Mouse (Mus musculus) midbrain, embryonic 13.5 days (tissue): ENCODE results near the gene Vwa3a. TPM values are rescaled to one million over a fixed set of nuclear protein-coding genes. Genes with fewer than 3 reads are reported as not detected.

ENCODE experiments used
- ATAC-seq: fragments of 200-750 bp; cut with Nextera tagmentation; 2 replicates; pipeline ENCODE4 v1.8.0; 2017; ENCODE audit warnings: mild to moderate bottlenecking, moderate TSS enrichment, moderate library complexity
- H3K27ac ChIP-seq: fragments of 300-500 bp; sonication (generic); 2 replicates; pipeline ENCODE4 v1.5.1; 2015; ENCODE audit warnings: inconsistent platforms, mild to moderate bottlenecking, moderate library complexity
- H3K27me3 ChIP-seq: fragments of 300-500 bp; sonication (generic); 2 replicates; pipeline ENCODE4 v1.6.1; 2015; ENCODE audit warnings: mild to moderate bottlenecking, inconsistent platforms
- H3K36me3 ChIP-seq: fragments of 300-500 bp; sonication (generic); 2 replicates; pipeline ENCODE4 v1.6.1; 2015; ENCODE audit warnings: mild to moderate bottlenecking, inconsistent platforms
- H3K4me1 ChIP-seq: fragments of 300-500 bp; sonication (generic); replicated peaks from 2 replicates; pipeline ENCODE4 v1.6.1; 2015; ENCODE audit warnings: inconsistent platforms
- H3K4me2 ChIP-seq: fragments of 300-500 bp; sonication (generic); replicated peaks from 2 replicates; pipeline ENCODE4 v1.6.1; 2015; ENCODE audit warnings: moderate library complexity, mild to moderate bottlenecking, inconsistent platforms
- H3K4me3 ChIP-seq: fragments of 300-500 bp; sonication (generic); replicated peaks from 2 replicates; pipeline ENCODE4 v1.5.1; 2015; ENCODE audit warnings: mild to moderate bottlenecking, inconsistent platforms
- H3K9ac ChIP-seq: fragments of 300-500 bp; sonication (generic); replicated peaks from 2 replicates; pipeline ENCODE4 v1.6.1; 2015; ENCODE audit warnings: mild to moderate bottlenecking, inconsistent platforms
- H3K9me3 ChIP-seq: fragments of 300-500 bp; sonication (generic); 2 replicates; pipeline ENCODE4 v1.6.1; 2016; ENCODE audit warnings: mild to moderate bottlenecking, inconsistent platforms
- WGBS: fragments of 180-500 bp; shearing (Covaris S2); methylation state at CpG from one replicate; pipeline ENCODE4 v1.1.7; 2015; 5-methylcytosine and 5-hydroxymethylcytosine counted together
- polyA plus RNA-seq: library from polyadenylated mRNA; unstranded; fragments of >200 nt; fragmentation: Nextera tagmentation; extraction: Ambion mirVana; gene quantifications from 2 replicates; pipeline ENCODE4 v1.2.1, GENCODE M21; 2015

Vwa3a gene
- polyA plus RNA-seq, 1 experiment from 2014 or later: 1.2 TPM

- 4% methylated on average over 35 of the region's 35 CpGs for WGBS
- Histone ChIP-seq H3K4me2 (peak within 1 kb of the TSS; percentile 80), H3K27ac (peak within 1 kb of the TSS; percentile 96), H3K4me1 (peaks cover 18% of the 10 kb centered on the region), H3K36me3 (no peaks in the 10 kb centered on the region), H3K9ac (peak within 1 kb of the TSS; percentile 92), H3K9me3 (no peaks in the 10 kb centered on the region), H3K27me3 (peaks cover 14% of the 10 kb centered on the region), H3K4me3 (peak within 1 kb of the TSS; percentile 65)
- ATAC-seq: peak; percentile 96
Observed at GRCm38 (mm10) chr7:120842345-120843036, 103.4 kb downstream of the Vwa3a start, which contains the start of gene Eef2k. Gene Eef2k, plus strand, starts transcription at chr7:120842831.

GRCm38 (mm10) chr7:120843037-120843621 lies 104.0 kb downstream of the Vwa3a start:
- Histone ChIP-seq H3K9me3 (no peaks in the 10 kb centered on the region), H3K27me3 (peaks cover 14% of the 10 kb centered on the region), H3K4me2 (peak overlapping the region; percentile 80), H3K4me3 (peak overlapping the region; percentile 65), H3K36me3 (no peaks in the 10 kb centered on the region), H3K4me1 (peaks cover 18% of the 10 kb centered on the region), H3K9ac (peak overlapping the region; percentile 92), H3K27ac (peak overlapping the region; percentile 96)
- peak; percentile 78 for ATAC-seq
- under 1% methylated on average over 40 of the region's 40 CpGs for WGBS

GRCm38 (mm10) chr7:120843852-120844435 lies 104.8 kb downstream of the Vwa3a start:
- ATAC-seq: peak; percentile 34
- H3K4me3 ChIP-seq: peak overlapping the region; percentile 65
- H3K4me1 ChIP-seq: peaks cover 18% of the 10 kb centered on the region
- H3K9ac ChIP-seq: peak overlapping the region; percentile 92
- peak overlapping the region; percentile 96 for H3K27ac ChIP-seq
- peak overlapping the region; percentile 80 for H3K4me2 ChIP-seq
- H3K27me3 ChIP-seq: peaks cover 14% of the 10 kb centered on the region
- H3K36me3 ChIP-seq: no peaks in the 10 kb centered on the region
- no peaks in the 10 kb centered on the region for H3K9me3 ChIP-seq
- WGBS: 2% methylated on average over 16 of the region's 16 CpGs

- H3K27ac ChIP-seq: no peak overlapping the region
- peak overlapping the region; percentile 80 for H3K4me2 ChIP-seq
- no peaks in the 10 kb centered on the region for H3K9me3 ChIP-seq
- 8% methylated on average over 9 of the region's 9 CpGs for WGBS
- peaks cover 14% of the 10 kb centered on the region for H3K27me3 ChIP-seq
- ATAC-seq: no peak
- H3K36me3 ChIP-seq: no peaks in the 10 kb centered on the region
- peak overlapping the region; percentile 92 for H3K9ac ChIP-seq
- peak overlapping the region; percentile 65 for H3K4me3 ChIP-seq
- H3K4me1 ChIP-seq: peaks cover 18% of the 10 kb centered on the region
Observed at GRCm38 (mm10) chr7:120844689-120845088, 105.6 kb downstream of the Vwa3a start.

- WGBS: 91% methylated on average over 3 of the region's 3 CpGs
- Histone ChIP-seq H3K27ac (no peak overlapping the region), H3K9me3 (no peaks in the 10 kb centered on the region), H3K4me3 (no peak overlapping the region), H3K36me3 (no peaks in the 10 kb centered on the region), H3K27me3 (peaks cover 14% of the 10 kb centered on the region), H3K4me1 (peaks cover 18% of the 10 kb centered on the region), H3K9ac (no peak overlapping the region), H3K4me2 (no peak overlapping the region)
- ATAC-seq: no peak
Observed at GRCm38 (mm10) chr7:120848831-120849512, 109.9 kb downstream of the Vwa3a start.

GRCm38 (mm10) chr7:120850165-120850564 lies 111.0 kb downstream of the Vwa3a start:
- peaks cover 6% of the 10 kb centered on the region for H3K4me1 ChIP-seq
- no peak for ATAC-seq
- H3K27me3 ChIP-seq: peaks cover 5% of the 10 kb centered on the region
- no peaks in the 10 kb centered on the region for H3K9me3 ChIP-seq
- H3K9ac ChIP-seq: no peak overlapping the region
- WGBS: 91% methylated on average over 3 of the region's 3 CpGs
- no peak overlapping the region for H3K4me3 ChIP-seq
- no peak overlapping the region for H3K4me2 ChIP-seq
- no peaks in the 10 kb centered on the region for H3K36me3 ChIP-seq
- H3K27ac ChIP-seq: no peak overlapping the region

Other genes with a start within 250 kb of the Vwa3a start
- 195 and 203 TPM in 2 replicates for gene Uqcrc2, start 104.1 kb upstream of the Vwa3a start, polyA plus RNA-seq
- 0.48 and 0.72 TPM in 2 replicates for gene Pdzd9, start 69.0 kb upstream of the Vwa3a start, polyA plus RNA-seq
- 13.9 and 14.9 TPM in 2 replicates for gene Mosmo, start 61.7 kb upstream of the Vwa3a start, polyA plus RNA-seq
- not detected in 2 replicates for gene Gm5737, start 73.0 kb downstream of the Vwa3a start, polyA plus RNA-seq
- 23.9 and 26.4 TPM in 2 replicates for gene Eef2k, start 103.5 kb downstream of the Vwa3a start, polyA plus RNA-seq
- gene Polr3e, start 178.4 kb downstream of the Vwa3a start, polyA plus RNA-seq: 24.6 and 27.7 TPM in 2 replicates
- 14.7 and 15.6 TPM in 2 replicates for gene Cdr2, start 243.0 kb downstream of the Vwa3a start, polyA plus RNA-seq
- not detected in 2 replicates for gene Mfsd13b, start 243.2 kb downstream of the Vwa3a start, polyA plus RNA-seq